Mouse (Mus musculus) myocyte (in vitro differentiated cells): ENCODE data around the gene Pkm. TPM values are rescaled to one million over a fixed set of nuclear protein-coding genes. Genes with fewer than 3 reads are reported as not detected.
A peak's percentile ranks its signal among the peaks of the same experiment; 100 is the strongest.

Experiments used
- H3K27me3 ChIP-seq: one replicate; pipeline ENCODE4 v1.6.1; 2011; ENCODE audit not compliant: control insufficient read depth, insufficient read depth, insufficient read length
- H3K36me3 ChIP-seq: one replicate; pipeline ENCODE4 v1.6.1; 2011; ENCODE audit not compliant: control insufficient read depth, insufficient read depth
- H3K4me2 ChIP-seq: one replicate; pipeline ENCODE4 v1.6.1; 2011; ENCODE audit warnings: low read depth, control low read depth
- H3K4me3 ChIP-seq: one replicate; pipeline ENCODE4 v1.5.1; 2011; ENCODE audit warnings: mild to moderate bottlenecking, control low read depth, moderate library complexity
- H3K79me2 ChIP-seq: one replicate; pipeline ENCODE4 v1.6.1; 2011; ENCODE audit not compliant: control insufficient read depth, insufficient read depth
- H3ac ChIP-seq: one replicate; pipeline ENCODE4 v1.6.1; 2011; ENCODE audit not compliant: control insufficient read depth, insufficient read length
- CEBPB ChIP-seq: IDR thresholded peaks from 2 replicates; pipeline ENCODE4 v1.6.1; 2011; ENCODE audit warnings: mild to moderate bottlenecking, moderate library complexity; ENCODE audit not compliant: poor library complexity, insufficient read depth, severe bottlenecking
- E2F4 ChIP-seq: IDR thresholded peaks from one replicate; pipeline ENCODE4 v1.6.1; 2011; ENCODE audit warnings: mild to moderate bottlenecking, control low read depth, moderate library complexity; ENCODE audit not compliant: insufficient read depth
- MAX ChIP-seq: IDR thresholded peaks from one replicate; pipeline ENCODE4 v1.6.1; 2011; ENCODE audit warnings: low read depth, mild to moderate bottlenecking, control low read depth
- MYOD1 ChIP-seq, 3 experiments: IDR thresholded peaks; one replicate each; pipeline ENCODE4 v1.6.1; 2011; ENCODE audit warnings: control low read depth in 2 of 3, low read depth in 2 of 3, mild to moderate bottlenecking in 2 of 3, moderate library complexity in 1 of 3; ENCODE audit not compliant: insufficient read length in 2 of 3, control insufficient read depth in 1 of 3
- MYOG ChIP-seq, 3 experiments: IDR thresholded peaks; one replicate each; pipeline ENCODE4 v1.6.1; 2011; ENCODE audit warnings: control low read depth in 2 of 3, low read depth in 2 of 3, mild to moderate bottlenecking in 2 of 3; ENCODE audit not compliant: insufficient read length in 2 of 3, control insufficient read depth in 1 of 3, insufficient read depth in 1 of 3
- POLR2A ChIP-seq: IDR thresholded peaks from one replicate; pipeline ENCODE4 v1.6.1; 2011; ENCODE audit warnings: low read depth, mild to moderate bottlenecking, control low read depth, moderate library complexity; ENCODE audit not compliant: insufficient read length
- POLR2AphosphoS2 ChIP-seq: IDR thresholded peaks from one replicate; pipeline ENCODE4 v1.6.1; 2011; ENCODE audit warnings: low read depth, control low read depth; ENCODE audit not compliant: insufficient read length
- REST ChIP-seq: IDR thresholded peaks from one replicate; pipeline ENCODE4 v1.6.1; 2011; ENCODE audit warnings: mild to moderate bottlenecking, control low read depth, moderate library complexity; ENCODE audit not compliant: insufficient read depth, insufficient read length
- SRF ChIP-seq: IDR thresholded peaks from one replicate; pipeline ENCODE4 v1.6.1; 2011; ENCODE audit warnings: low read depth; ENCODE audit not compliant: control insufficient read depth, insufficient read length
- TCF12 ChIP-seq: IDR thresholded peaks from one replicate; pipeline ENCODE4 v1.6.1; 2011; ENCODE audit warnings: mild to moderate bottlenecking, control low read depth; ENCODE audit not compliant: poor library complexity, insufficient read depth, severe bottlenecking
- TCF3 ChIP-seq: IDR thresholded peaks from one replicate; pipeline ENCODE4 v1.6.1; 2011; ENCODE audit warnings: low read depth, control low read depth; ENCODE audit not compliant: insufficient read length
- USF1 ChIP-seq: IDR thresholded peaks from one replicate; pipeline ENCODE4 v1.6.1; 2011; ENCODE audit warnings: low read depth, mild to moderate bottlenecking, control low read depth, moderate library complexity
- polyA plus RNA-seq: library from polyadenylated mRNA; unstranded; fragments of >200 nt; fragmentation: generic; extraction: Trizol; gene quantifications from one replicate; pipeline ENCODE4 v1.2.1, GENCODE M21; 2012; ENCODE audit warnings: missing spikeins

Gene Pkm
- polyA plus RNA-seq, 1 experiment: 3,717 TPM

GRCm38 (mm10) chr9:59653371-59653770 is 2.8 kb upstream of the Pkm start:
- H3K36me3 ChIP-seq: peaks cover 22% of the 10 kb centered on the region
- no peak for TF ChIP-seq E2F4
- TF ChIP-seq CEBPB: peak; percentile 48
- peak; percentile 42 for TF ChIP-seq POLR2AphosphoS2
- H3K27me3 ChIP-seq: no peaks in the 10 kb centered on the region
- H3K4me2 ChIP-seq: peak overlapping the region; percentile 82
- H3K4me3 ChIP-seq: peak overlapping the region; percentile 95
- peaks cover 41% of the 10 kb centered on the region for H3K79me2 ChIP-seq
- no peak overlapping the region for H3ac ChIP-seq

GRCm38 (mm10) chr9:59654450-59654983 is 1.7 kb upstream of the Pkm start:
- TF ChIP-seq TCF3: no peak
- no peak for TF ChIP-seq MYOG (IDR thresholded peaks at IDR 0.05; ENCODE audit: control insufficient read depth in 1 of 3, insufficient read depth in 1 of 3, insufficient read length in 2 of 3, low read depth in 2 of 3)
- TF ChIP-seq CEBPB: no peak
- no peak for TF ChIP-seq USF1
- TF ChIP-seq TCF12: no peak
- H3K4me3 ChIP-seq: peak overlapping the region; percentile 95
- H3K4me2 ChIP-seq: peak overlapping the region; percentile 82
- H3K36me3 ChIP-seq: peaks cover 10% of the 10 kb centered on the region
- H3K27me3 ChIP-seq: no peaks in the 10 kb centered on the region
- H3ac ChIP-seq: no peak overlapping the region
- peaks cover 52% of the 10 kb centered on the region for H3K79me2 ChIP-seq

- Histone ChIP-seq H3K27me3 (no peaks in the 10 kb centered on the region), H3K36me3 (peaks cover 13% of the 10 kb centered on the region)
Observed at GRCm38 (mm10) chr9:59656635-59657617, 758 bp downstream of the Pkm start.

GRCm38 (mm10) chr9:59658146-59658545 is 2.0 kb downstream of the Pkm start:
- Histone ChIP-seq H3K27me3 (no peaks in the 10 kb centered on the region), H3K4me3 (peak overlapping the region; percentile 95), H3K79me2 (peaks cover 88% of the 10 kb centered on the region), H3ac (no peak overlapping the region), H3K4me2 (peak overlapping the region; percentile 91), H3K36me3 (peaks cover 15% of the 10 kb centered on the region)
- TF ChIP-seq POLR2AphosphoS2: no peak
- TF ChIP-seq E2F4: no peak

More at GRCm38 (mm10) chr9:59656635-59657617, 758 bp downstream of the Pkm start:
- Histone ChIP-seq H3K4me2 (peak overlapping the region; percentile 91), H3K4me3 (peak overlapping the region; percentile 95), H3K79me2 (peaks cover 76% of the 10 kb centered on the region), H3ac (peak overlapping the region; percentile 84)
- TF ChIP-seq MYOG (IDR thresholded peaks at IDR 0.05; ENCODE audit: control insufficient read depth in 1 of 3, insufficient read depth in 1 of 3, insufficient read length in 2 of 3, low read depth in 2 of 3): no peak
- no peak for TF ChIP-seq E2F4
- TF ChIP-seq USF1: peak; percentile 11
- no peak for TF ChIP-seq MAX
- TF ChIP-seq TCF3: no peak
- no peak for TF ChIP-seq MYOD1 (IDR thresholded peaks at IDR 0.05; ENCODE audit: control insufficient read depth in 1 of 3, insufficient read length in 2 of 3, low read depth in 2 of 3)
- TF ChIP-seq POLR2A: peak; percentile 47
- no peak for TF ChIP-seq POLR2AphosphoS2
- no peak for TF ChIP-seq REST

GRCm38 (mm10) chr9:59659036-59660026 is 3.2 kb downstream of the Pkm start:
- TF ChIP-seq MYOG (IDR thresholded peaks at IDR 0.05; ENCODE audit: control insufficient read depth in 1 of 3, insufficient read depth in 1 of 3, insufficient read length in 2 of 3, low read depth in 2 of 3) (peak; percentile 68 to 92 (median 77)), TCF12 (peak; percentile 27), MYOD1 (IDR thresholded peaks at IDR 0.05; ENCODE audit: control insufficient read depth in 1 of 3, insufficient read length in 2 of 3, low read depth in 2 of 3) (peak in 2 of 3 experiments; percentile 75 to 91), POLR2AphosphoS2 (peak; percentile 88), E2F4 (no peak), TCF3 (peak; percentile 32), CEBPB (peak; percentile 59), SRF (peak; percentile 46), REST (no peak), POLR2A (peak; percentile 61)
- Histone ChIP-seq H3K4me3 (peak overlapping the region; percentile 95), H3K27me3 (no peaks in the 10 kb centered on the region), H3ac (no peak overlapping the region), H3K79me2 (peaks cover 96% of the 10 kb centered on the region), H3K36me3 (peaks cover 25% of the 10 kb centered on the region), H3K4me2 (peak overlapping the region; percentile 91)
